Mouse (Mus musculus) urinary bladder, postnatal 14 days (tissue): ENCODE results near the gene Cys1.
"Not testable (repeated sequence)": the region's sequence is repeated elsewhere in the genome, so short reads cannot be mapped to it uniquely, and the experiment has no call there.

Source experiments
- DNase-seq: peaks from one replicate; pipeline ENCODE4 v3.0.0; 2021; ENCODE audit warnings: low spot score

The Cys1 gene

DNA sequence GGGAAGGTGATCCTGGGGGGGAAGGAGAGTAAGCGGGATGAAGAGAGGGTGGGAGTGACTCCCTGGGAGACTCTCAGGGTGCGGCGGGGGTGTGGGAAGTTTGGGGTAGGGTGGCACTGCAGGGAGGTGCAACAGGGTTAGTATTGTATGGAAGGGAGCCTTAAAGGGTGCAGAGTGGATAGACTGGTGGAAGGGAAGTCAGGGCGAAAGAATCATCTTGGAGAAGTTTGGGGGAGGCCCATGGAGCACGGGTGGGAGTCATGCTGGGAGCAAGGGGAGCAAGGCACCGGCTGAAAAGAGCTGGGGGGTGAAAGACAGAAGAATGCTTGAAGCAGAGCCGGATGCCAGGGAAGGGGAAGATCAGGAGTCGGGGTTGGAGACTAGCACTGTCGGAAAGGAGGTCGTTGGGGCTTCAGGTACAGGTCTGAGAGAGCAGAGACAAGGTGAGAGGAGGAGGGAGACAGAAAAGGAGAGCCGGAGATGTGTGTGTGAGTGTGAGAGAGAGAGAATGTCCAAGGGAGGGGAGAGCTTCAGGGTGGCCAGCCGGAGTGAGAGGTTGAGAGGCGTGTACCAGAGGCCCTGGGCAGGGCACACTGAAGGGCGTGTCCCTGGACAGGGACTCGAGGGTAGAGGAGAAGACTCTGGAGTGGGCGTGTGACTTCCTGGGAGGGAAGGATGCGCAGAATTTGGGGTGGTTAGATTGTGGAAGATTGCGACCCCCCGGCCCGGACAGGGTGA lies at the start of gene Cys1:
TSS of gene Cys1 (minus strand) at position 528 of the 738 bp plus-strand sequence.
- DNase-seq: peak; percentile 52

DNA sequence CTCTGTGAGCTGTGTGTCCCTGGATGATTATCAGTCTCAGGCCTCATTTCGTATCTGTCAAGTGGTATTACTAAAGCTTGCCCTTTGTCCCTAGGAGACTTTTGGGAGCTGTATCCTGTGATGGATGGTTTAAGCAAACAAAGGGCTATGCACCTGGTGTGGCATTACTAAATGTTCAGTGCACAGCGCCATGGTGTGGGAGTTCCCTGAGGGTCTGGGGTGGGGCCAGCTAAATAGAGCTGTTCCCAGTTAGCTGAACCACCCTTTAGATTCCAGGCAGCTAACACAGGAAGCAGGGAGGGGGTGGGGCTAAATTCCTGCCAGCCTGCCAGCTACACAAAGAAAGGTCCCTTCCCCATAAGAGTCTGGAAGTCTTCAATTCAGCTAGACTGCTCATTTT lies 42.8 kb upstream of the Cys1 start:
- DNase-seq: peak; percentile 24

DNA sequence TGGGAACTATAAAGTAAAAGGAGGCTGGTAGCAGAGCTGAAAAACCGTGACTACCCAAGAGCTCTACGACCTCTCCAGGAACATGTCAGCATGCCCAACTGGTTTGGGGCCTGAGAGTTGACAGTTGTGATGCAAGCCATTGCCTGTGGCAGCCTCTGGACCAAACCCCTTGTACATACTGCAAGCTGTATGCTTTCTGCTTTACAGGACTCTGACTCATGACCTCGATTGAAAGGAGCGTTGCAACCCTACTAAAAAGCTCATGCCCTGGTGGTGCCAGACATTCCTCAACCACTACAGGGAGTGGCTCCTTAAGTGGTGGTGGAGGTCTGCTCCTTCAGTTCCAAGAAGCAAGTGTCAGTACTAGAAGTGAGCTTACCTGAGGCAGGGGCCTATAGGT lies 42.2 kb upstream of the Cys1 start:
- peak; percentile 48 for DNase-seq

DNA sequence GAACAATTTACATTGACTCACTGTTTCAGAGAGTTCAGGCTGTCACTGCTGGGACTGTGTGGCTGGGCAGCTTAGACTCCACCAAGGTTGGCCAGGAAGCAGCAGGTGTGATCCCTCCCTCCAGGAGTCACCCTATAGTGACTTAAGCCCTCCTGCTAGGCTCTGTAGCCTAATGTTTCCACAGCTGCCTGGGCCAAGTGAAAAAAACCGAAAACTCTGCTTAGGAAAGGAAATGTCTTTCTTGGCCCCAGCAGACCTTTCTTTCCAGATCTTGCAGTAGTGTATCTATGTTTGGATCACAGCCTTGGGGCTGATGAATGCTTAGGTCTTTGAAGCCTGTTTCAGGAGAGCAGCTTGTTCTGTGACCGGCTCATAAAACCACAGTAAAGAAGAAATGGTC lies 41.8 kb upstream of the Cys1 start:
- DNase-seq: no peak

DNA sequence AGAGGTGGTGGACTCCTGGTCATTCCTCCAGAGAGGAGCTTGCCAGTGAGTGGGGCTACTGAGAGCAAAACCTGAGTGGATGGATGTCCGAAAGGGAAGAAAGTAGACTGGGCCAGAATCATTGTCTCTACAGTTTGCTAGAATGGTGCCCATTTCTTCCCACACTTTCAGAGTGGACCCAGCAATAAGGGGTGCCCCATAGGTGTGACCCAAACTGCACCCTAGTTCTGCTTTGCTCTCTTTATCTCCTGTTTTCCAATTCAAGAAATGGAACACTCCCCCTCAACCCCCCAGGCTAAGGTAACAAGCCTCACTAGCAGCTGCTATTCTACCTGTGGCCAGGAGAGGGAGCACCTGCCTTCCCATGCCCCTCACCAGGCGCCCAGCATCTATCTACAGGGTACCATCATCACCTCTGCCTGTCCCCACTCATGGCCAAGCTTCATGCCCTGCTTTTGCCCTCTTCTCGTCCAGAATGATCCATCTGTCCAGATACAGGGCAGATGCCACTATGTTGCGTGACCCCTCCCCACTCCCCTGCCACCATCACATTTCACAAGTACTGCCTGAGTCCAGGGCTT lies 35.2 kb upstream of the Cys1 start:
- peak; percentile 36 for DNase-seq

DNA sequence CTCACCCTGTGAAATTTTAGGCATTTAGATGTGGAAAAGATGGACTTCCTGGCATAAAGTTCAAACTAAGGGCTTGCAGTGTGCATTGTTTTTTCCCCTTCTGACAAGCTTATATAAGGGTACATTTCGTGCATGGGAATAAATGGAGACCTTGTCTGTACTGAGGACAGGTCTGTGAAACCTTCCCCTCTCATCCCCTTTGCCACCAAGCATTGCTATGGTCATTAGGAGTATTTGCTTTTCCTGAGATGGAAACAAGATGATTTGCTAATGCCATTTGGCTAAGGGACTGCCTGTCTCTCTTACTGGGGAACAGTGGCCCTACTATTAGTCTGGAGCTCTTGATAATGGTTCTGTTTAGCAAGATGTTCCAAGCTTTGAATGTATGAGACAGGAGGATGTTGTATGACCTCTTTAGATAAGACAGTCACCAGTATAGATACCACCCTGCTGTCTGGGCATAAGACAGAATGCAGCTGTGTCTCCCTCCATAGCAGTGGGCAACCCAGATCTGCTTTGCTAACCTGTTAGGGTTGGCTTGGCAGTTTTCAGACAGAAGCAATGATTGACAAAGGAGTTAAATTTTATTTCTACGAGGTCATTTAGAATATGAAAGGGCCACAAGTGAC lies 33.8 kb upstream of the Cys1 start:
- no peak for DNase-seq

DNA sequence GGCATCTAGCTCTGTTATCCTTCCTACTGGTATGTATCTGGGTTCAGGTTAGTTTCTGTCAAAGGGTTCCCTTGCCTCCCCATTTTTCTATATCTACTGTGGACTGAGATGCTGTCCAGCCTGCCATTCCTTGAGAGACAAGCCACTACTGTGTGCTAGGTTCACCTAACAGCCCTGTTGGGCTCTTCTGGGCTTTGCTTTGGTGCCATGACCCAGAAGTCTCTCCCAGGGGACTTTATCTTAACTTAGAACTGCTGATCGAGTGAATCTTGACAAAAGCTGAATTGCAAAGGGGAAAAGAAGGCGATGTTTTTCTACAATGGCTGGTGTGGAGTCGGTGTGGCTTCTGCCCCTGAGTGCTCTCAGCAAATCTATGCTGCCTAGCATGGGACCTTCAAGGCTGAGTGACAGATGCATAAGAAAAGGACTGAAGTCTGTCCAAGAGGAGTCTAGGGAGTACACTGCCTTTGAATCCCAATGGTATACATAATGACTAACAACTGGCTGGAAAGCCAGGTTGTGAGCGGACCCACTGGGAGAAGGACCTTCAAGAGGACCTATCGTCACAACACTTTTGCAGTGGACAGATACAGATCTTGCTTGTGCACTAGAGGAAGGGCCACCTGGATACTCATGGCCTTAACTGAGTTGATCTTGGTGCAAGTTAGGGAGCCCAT lies 33.1 kb upstream of the Cys1 start:
- DNase-seq: no peak

DNA sequence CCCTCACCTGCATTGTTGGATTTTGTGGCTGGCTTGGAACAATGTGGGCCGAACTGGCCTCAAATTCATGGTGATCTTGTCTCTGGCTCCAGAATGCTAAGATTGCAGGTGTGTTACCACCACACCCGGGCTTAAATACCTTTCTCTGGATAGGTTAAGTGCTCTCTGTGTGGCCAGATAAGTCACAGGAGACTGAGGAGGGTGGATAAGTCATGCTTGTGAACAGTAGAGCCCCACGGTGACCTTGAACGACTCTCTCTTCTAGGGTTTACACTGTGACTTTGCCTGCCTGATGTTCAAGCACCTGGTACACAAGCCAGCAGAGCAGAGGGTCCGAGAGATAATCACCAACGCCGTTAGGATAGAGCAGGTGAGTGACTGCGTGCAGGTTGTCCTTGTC lies 30.8 kb upstream of the Cys1 start:
- DNase-seq: no peak

DNA sequence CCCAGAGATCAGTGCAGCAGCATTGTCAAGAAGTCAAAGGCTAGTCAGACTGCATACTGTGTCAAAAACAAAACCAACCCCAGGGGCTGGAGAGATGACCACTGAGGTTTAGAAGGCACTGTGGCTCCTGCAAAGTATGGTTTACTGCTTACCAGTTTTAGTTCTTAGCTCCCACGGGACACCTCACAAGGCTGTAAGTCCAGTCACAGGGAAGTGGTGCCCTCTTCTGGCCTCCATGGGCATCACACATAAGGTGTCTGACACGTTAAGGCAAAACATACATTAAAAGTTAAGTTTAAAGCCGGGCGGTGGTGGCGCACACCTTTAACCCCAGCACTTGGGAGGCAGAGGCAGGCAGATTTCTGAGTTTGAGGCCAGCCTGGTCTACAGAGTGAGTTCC lies 29.1 kb upstream of the Cys1 start:
- no peak for DNase-seq

DNA sequence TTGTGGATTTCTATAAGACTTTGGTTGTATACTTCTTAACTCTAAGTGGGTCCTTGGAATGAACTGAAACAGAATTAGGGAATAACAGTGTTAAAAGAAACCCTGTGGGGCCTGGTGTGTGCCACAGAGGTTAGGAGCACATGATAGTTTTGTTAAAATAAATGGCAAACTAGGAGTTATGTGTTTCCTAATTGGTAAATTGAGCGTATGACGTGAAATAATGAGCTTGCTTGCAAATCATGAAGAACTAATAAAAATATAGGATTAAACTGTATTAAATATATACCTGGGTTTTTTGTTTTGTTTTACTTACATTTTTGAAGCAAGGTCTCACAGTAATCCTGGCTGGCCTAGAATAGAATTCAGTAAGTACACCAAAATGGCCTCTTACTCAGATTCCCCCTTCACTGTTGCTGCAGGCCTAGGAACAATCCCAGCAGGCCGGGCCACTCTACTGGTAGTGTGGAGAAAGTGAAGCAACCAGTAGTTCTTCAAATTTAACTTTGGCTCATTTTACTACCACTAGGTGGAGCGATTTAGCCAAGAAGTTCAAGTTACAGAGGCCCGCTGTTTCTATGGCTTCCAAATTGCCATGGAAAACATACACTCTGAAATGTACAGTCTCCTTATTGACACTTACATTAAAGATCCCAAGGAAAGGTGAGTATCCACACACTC lies 28.4 kb upstream of the Cys1 start:
- DNase-seq: peak; percentile 53

DNA sequence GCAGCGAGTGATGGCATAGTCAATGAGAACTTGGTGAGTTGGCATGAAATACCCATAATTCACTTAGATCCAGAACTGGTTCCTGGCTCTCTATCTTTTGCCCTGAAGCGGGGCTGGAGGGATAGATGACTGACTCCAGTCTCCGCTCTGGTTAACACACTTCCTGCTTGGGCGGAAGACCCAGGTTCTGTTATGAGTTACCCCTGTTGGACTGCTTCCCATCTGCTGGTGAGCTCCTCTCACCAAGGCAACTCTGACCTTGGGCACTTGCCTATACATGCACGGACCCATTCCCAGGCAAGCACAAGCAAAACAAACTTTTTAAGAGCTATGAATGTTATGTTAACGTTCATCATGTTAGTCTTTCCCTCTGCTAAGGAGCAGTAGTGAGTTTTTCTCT lies 27.8 kb upstream of the Cys1 start:
- DNase-seq: peak; percentile 79

DNA sequence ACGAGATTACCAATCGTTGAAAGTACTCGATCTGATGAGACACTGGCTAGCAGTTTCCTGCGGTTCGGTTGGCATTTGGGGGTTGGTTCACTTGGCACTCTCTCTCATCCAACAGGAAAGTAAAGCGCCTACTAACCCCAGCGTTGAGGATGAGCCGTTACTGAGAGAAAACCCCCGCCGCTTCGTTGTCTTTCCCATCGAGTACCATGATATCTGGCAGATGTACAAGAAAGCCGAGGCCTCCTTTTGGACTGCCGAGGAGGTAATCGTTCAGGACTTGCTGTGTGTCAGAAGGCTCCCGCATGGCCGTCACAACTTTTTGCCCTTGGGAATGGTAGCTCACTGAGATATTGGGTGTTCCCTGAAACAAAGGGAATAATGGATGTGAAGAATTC lies 27.2 kb upstream of the Cys1 start:
- no peak for DNase-seq

DNA sequence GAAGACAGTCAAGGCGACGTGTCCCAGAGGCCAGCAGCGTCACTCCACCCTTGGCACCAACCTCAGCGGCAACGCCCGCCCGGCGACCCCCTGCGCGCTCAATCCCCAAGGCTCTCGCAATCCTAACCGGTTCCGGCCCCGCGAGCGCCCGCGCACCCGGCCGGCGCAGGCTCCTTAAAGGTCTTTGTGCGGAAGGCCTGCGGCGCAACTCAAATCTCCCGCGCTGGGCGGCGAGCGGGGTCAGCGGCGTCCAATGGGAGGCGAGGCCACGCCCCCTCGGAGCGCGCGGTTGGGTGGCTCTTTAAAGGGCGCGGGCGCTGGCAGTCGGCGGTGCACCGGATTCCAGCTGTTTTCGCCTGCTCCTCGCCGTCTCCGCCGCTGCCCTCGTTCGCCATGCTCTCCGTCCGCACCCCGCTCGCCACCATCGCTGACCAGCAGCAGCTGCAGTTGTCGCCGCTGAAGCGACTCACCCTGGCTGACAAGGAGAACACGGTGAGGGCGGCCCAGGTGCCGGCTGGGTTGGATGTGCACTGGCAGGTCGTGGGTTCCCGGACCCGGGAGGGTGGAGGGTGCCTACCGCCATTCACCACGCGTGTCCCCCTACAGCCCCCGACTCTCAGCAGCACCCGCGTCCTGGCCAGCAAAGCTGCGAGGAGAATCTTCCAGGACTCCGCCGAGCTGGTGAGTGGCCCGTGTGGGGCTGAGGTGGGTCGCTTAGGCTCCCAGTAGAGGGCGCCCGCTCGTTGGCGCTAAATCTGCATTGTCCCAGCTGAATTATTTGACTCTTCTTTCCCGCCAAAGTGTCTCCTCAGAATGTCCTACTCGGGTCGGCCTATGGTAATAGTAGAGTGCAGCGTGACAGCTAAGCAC lies 26.6 kb upstream of the Cys1 start, which contains the start of gene Rrm2:
TSS of gene Rrm2 (plus strand) at position 288 of the 870 bp plus-strand sequence.
- peak; percentile 96 for DNase-seq

DNA sequence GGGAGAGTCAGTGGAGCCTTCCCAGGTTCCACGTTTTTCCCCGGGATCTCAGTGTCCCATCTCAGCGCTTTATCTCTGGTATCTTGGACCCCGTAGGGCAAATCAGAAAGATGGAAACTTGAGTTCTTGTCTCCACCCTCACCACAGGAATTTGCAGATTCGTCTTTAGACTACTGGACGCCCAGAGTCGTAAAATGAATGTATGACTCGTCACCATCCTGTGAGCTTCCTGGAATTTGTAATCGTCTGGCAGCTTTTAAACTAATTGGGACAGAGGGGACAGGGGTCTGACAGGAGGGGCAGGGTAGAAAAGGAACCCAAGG lies 25.8 kb upstream of the Cys1 start:
- DNase-seq: no peak

DNA sequence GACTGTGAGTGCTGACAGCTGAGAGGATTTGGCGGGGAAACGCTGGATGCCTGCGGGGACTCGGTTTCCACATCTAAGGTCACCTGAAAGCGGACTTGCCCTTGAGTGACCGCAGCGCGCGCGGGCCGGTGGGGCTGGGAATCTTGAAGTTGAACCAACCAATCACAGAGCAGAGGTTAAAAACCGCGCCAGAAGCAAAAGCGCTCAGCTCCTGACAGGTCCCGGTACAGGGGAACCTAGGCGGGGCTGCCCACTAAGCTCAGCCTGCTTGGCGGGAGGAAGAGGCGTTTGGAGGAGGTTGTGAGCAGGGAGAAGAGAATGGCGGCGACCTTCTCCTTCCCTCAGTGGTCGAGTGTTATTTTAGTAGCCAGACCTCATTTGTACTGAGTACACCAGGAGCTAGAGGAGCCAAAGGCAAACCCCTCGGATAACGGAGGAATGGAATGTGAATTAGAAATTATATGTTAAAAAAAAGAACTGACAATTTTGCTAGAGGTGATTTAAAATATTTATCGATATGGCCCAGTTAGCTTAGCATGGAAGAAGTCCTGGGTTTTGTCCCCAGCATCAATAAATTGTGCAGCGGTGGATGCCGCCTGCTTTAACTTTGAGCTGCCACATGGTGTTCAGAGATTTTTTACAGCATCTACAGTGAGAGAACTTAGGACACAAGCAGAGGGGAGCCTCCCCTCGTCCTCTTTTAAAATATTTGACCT lies 25.3 kb upstream of the Cys1 start:
- peak; percentile 42 for DNase-seq

DNA sequence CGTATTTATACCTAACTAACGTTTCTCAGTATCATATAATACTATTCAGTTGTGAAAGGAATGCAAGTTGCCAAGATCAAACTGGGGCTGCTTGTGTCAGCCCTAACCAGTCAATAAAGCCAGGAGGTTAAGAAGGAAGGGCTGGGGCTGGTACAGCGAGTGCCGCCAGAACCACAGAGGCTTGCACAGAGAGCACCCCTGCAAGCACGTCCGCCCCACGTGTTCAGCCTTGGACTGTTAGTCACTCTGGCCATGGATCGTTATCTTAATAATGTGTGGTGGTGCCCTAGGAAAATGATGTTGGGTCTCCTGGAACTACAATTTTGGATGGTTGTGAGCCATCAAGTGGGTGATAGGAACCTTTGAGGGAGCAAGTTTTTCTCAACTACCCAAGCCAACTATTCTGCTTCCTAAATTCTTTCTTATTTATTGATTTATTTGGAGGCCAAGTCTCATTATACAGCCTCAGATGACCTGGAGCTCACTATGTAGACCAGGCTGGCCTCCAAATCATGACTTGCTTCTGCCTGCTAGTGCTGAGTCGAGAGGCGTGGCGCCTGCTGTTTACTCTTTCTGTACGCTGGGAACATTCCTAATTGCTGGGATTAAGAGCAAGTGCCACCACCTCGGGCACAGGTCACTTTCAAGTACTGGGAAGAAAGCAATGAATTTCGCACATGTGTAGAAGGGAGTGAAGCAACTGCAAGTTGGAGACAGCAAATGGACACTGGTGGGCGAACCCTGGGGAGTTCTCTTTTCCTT lies 24.1 kb upstream of the Cys1 start:
- no peak for DNase-seq

DNA sequence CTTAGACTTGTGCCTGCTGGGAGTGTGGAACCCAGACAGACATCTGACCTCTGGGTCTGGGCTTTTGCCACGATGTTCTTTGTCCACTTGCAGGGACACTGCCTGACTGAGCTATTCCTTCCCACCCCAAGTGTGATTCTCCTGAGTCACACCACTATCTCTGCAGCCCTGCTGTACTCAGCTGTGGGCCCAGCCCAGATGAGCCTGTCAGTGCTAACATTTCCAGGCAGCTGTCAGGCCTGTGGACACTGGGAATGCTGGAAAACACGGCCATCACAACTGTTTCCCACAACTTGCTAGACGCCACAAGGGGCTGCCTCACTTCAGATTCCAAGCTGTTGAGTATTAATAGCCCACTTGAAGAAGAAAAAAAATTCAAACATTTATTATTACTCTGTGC lies 21.4 kb upstream of the Cys1 start:
- DNase-seq: no peak

DNA sequence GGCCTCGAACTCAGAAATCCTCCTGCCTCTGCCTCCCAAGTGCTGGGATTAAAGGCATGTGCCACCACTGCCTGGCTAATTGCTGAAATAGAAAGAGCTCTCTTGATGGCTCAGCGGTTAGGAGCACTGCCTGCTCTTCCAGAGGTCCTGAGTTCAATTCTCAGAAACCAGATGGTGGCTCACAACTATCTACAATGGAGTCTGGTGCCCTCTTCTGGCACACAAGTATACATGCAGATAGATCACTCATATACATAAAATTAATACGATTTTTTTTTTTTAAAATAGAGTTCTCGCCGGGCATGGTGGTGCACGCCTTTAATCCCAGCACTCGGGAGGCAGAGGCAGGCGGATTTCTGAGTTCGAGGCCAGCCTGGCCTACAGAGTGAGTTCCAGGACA lies 20.0 kb upstream of the Cys1 start:
- not testable (repeated sequence) for DNase-seq

DNA sequence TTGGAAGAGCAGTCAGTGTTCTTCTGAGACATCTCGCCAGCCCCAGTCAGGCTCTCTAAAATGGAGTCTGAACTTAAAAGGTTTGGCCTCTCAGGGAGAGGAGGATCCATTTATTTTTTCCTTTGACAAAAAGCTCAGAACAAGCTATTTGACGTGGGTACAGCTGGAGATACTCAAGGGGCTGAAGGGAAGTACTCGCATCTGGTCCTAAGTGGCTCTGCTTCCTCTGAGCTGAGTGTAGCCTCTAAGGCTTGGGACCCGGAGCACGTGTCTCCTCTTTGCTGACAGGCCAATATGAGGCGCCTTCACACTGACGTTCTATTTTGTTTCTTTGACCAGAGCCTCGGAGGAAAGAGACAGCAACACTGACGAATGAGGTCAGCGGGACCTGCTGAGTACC lies 18.0 kb upstream of the Cys1 start:
- no peak for DNase-seq

DNA sequence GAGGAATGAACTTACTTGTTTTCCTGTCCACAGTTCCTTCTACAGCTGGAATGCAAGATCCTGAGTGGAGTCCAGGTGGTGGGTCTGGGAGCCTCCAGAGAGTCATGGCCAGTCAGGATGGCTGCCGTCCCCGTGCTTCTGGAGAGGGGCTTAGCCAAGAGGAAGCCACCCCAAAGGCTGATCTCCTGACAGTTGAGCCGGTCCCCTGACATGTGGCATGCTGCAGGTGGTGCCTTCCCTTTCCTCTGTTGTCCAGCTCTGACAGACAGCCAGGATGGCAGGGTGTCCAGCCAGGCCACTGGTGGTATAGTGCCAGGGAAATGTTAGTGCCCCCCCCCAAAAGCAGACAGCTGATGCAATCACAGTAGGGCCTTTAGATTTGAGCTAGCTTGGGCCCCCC lies 16.9 kb upstream of the Cys1 start:
- DNase-seq: no peak
